Mouse (Mus musculus) bone marrow macrophage, adult 2 months (primary cell): ENCODE data around the gene Ube2o.

ENCODE experiments used
- CTCF ChIP-seq: IDR thresholded peaks from 2 replicates; pipeline ENCODE4 v1.5.1; 2012; ENCODE audit warnings: low read depth, mild to moderate bottlenecking, low read length, moderate library complexity
- POLR2A ChIP-seq: IDR thresholded peaks from 2 replicates; pipeline ENCODE4 v1.6.1; 2012; ENCODE audit warnings: mild to moderate bottlenecking, low read depth, low read length, borderline replicate concordance

DNA sequence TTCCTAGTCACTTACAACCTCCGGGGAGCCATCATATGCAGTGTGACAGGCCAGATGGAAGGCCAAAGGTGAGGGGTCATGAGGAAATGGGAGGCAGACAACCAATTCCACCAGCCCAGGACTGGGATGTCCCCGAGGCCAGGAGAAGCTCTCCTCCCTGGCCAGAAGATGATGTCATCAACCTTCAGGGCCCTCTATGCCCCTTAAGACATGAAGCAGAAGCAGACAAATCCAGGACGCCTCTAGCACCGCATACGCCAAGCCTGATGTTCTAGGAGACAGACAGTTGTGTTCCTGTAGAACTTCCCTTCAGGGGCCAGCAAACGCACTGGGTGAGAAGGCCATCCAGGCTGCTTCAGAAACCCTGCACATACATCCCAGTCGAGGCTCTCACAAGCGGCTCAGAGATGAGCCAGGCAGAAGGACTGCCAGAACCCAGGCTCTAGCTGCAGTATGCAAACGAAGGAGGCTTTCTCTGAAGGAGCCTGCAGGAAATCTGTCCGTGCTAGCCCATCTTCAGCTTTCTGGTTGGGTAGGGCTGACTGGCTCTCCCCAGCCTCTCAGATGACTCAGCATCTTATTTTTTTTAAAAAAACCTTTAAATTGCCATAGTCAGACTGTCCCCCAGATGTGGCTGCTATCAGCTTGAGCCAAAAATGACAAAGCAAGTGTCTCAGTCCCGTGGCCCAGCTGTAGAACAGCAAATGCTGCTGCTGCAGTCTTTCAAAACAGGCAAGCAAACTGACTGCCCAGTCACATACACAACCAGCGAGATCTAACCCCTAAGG lies 8.3 kb downstream of the Ube2o start:
- TF ChIP-seq POLR2A (no peak), CTCF (no peak)
